Mouse (Mus musculus) kidney, postnatal 36 days (tissue): Measurements from ENCODE around the gene Rbm10.

Experiments used
- DNase-seq, 2 experiments: peaks; one replicate each; pipeline ENCODE4 v3.0.0; 2021 to 2022; ENCODE audit warnings: mixed read lengths in 2 of 2

Rbm10 gene

GRCm38 (mm10) chrX:20617176-20617902 is at the start of gene Rbm10, which contains the start of gene Ndufb11:
Rbm10 (plus strand) TSS chrX:20617503.
Ndufb11 (minus strand) TSS chrX:20617619.
- DNase-seq = peak; percentile 84 to 89

DNA sequence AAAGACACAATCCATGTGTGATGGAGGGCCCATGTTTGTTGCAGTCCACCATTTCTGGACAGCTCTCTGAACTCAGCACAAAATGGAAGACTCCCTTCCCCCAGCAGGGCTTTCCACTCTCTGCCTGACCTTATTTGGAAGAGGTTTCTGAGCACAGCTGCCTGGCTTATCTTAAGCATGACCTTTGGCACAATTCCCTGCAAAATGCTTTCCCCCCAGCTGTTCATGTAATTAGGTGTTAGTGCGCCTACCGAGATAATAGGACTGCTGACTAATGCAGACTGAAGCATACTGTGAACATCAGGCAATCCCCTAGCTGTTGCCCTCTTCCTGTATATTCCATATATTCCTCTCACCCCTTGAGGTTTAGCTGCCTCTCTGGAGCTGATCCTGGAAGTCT is 46.3 kb upstream of the Rbm10 start:
- DNase-seq = no peak

DNA sequence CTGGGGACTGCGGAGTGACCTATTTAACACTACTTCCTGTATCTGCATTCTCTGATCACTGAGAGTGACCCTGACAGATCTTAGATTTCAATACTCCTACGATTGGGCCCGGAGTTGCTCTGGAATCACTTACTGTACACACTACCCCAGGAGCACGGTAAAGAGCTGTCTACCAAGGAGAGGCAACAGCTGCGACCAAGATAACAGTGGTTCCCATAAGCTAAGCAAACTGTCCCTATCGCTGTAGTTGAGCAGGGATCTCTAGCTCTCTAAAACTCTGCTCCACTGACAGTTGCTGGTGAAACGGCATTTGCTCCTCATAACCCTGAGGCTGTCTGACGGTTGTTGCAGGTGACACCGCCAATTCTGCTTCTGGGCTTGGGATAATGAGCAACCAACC is 44.6 kb upstream of the Rbm10 start:
- no peak for DNase-seq

DNA sequence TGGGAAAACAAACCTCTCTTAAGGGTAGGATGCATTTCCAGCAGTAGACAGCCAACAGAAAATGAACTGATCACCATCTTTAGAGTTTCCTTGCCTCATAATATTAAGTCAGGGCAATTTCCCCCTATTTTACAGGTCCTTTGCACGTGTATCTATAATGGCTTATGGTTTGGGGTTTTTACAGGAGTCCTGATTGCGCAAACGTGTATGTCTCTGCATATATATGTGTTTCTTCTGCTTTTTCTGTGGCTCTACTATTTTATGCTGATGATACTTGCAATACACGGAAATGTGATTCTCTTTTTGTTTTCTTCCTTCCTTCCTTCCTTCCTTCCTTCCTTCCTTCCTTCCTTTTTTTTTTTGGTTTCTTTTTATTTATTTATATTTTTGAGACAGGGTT is 43.4 kb upstream of the Rbm10 start:
- DNase-seq = no peak

GRCm38 (mm10) chrX:20587968-20588367 is 29.3 kb upstream of the Rbm10 start:
- peak; percentile 2 to 7 for DNase-seq

DNA sequence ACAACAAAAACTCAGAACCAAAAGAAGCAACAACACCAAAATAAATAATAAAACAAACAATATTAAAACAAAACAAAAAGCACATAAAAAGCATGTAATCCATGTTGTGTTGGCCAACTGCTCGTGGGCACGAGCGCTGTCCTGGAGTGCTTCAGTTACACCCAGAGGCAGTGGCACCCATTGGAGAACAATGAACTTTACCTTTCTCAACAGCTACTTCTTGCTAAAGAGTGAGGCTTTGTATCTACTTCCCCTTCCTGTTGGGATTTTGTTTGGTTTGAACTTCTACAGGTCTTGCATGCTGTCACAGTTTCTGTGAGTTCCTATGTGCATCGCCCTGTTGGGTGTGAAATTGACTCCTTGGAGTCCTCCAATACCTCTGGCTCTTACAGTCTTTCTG is 8.8 kb upstream of the Rbm10 start:
- DNase-seq = no peak

DNA sequence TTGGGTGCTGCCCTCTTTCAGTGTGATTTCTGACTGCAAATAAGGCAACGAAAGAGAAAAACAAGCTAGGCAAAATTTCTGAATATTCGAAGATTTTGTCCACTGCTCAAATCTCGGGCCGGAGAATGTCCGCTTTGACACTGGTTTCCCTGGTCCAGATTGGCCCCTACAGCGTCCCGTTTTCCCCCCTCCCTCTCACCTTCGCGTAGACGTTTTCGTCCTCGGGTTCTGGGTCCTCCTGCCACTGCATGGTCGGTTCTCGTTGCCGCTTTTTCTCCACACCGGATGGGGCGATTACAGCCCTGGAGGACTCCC is 485 bp upstream of the Rbm10 start:
- peak in 1 of 2 experiments; percentile 47 for DNase-seq

- DNase-seq = peak; percentile 11 to 44
Measured at GRCm38 (mm10) chrX:20617903-20618399, 648 bp downstream of the Rbm10 start.

DNA sequence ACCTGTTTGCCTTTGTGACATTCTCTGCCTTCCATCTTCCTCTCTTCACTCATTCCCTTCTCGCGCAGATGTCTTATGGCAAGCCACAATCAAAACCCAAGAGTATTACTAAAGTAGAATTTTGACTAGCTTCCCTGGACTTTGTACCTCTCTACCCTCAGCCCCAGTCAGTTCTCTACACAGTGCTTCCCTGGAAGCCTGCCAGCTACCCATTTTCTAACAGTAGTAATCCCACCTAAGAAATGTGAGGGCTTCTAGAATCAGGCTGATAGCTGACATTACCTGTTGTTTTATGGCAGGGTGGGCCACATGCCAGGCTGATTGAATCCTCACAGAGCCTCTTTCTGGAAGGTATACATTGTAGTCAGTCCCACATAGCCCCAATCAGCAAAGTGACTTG is 20.8 kb downstream of the Rbm10 start:
- DNase-seq = peak; percentile 32 to 57

GRCm38 (mm10) chrX:20644780-20645179 is 27.5 kb downstream of the Rbm10 start:
- no peak for DNase-seq

DNA sequence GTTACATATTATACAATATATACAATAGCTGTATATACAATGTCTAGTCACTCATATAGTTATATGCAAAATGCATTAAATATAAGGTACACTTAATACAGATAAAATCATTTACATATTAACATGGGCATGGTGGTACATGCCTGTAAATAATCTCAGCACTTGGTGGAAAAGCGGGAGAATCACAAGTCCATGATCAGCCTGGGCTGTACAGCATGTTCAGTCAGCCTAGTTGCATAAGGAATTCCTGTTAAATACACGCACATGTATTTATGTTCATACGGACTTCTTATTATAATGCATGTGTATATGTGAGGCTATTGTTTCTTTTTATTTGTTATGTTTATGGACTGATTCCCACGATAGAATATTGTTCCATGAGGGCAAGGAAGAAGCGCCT is 40.3 kb downstream of the Rbm10 start:
- DNase-seq = no peak

GRCm38 (mm10) chrX:20658026-20658652 is 40.8 kb downstream of the Rbm10 start, which contains the start of gene Uba1:
Uba1 (plus strand) TSS chrX:20658326.
- DNase-seq = peak; percentile 76 to 82

GRCm38 (mm10) chrX:20658891-20659406 is 41.6 kb downstream of the Rbm10 start:
- DNase-seq = peak in 1 of 2 experiments; percentile 27

- peak in 1 of 2 experiments; percentile 37 for DNase-seq
Measured at GRCm38 (mm10) chrX:20662317-20662715, 45.0 kb downstream of the Rbm10 start.

DNA sequence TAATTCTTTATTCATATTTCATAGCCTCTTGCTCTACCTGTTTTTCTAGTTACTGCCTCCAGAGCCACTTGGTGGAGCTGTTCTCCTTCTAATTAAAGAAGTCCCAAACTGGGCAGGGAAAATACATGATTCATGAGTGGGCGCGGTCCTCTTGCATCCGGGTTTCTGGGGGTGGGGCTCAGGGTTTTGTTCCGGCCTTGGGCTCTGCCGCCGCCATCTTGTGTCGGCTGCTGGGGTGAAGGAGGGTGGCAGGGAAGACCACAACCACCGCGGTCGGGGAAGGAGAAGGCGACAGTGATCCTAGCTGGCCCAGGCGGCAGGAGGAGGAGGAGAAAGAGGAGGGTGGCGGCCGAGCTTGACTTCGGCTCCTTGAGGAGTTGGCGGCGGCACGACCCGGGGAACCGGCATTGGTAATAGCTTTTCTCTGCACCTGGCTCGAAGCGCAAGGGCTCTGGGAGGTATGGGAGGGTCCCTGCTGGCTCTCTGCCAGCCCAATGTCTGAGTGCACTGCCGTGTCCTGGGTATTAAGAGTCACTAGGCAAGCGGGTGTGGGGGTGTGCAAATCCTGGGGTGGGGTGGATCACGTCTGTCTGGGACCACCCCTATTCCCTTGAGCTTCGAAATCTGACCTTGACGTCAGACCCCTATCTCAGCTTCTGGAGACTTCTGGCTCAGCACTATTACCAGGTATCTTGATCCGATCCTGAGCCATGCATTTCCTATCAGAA is 45.6 kb downstream of the Rbm10 start:
- peak; percentile 88 to 93 for DNase-seq

GRCm38 (mm10) chrX:20663444-20663790 is 46.1 kb downstream of the Rbm10 start:
- DNase-seq = peak; percentile 18 to 24

GRCm38 (mm10) chrX:20687519-20688067 is 70.3 kb downstream of the Rbm10 start, which contains the start of gene Cdk16:
Cdk16 (plus strand) TSS chrX:20687954.
- peak; percentile 90 to 94 for DNase-seq

DNA sequence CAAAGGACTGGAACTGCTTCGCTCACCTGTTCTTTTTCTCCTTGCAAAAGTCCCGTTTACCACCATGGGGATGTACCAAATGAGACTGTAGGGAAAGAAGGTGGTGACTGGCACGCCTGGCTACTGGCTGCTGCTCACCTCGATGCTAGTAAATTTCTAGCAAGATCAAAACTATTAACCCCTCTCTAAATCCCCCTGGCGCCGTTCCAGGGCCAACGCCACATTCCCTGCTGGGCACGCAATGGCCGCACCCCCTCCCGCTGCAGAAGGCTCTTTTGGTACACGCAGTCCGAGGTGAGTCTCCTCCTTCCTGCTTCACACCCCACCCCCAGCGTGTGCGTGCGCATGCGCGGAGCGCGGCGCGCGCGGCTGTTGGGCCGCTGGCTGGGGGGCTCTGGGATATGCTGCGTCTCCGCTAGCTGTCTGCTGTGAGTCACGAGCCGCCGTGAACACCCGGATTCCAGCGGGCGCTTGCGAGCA is 70.8 kb downstream of the Rbm10 start:
- peak; percentile 84 for DNase-seq

DNA sequence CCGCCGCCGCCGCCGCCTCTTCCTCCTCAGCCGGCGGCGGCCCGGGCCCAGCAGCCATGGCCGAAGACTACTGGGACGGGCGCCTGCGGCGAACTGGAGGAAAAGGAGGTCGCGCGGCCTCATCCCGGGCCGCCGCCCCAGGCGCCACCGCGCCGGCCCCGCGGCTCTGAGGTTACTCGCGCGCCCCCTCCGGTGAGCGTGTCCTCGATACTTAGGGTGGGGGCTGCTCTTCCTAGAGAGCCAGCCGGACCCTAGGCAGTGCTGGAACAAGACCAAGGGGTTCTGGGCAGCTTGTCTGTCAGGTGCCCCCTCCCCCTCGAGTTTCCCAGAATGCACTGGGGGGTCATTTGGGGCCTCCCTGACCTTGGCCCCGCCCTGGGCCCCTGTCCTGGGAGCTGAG is 71.3 kb downstream of the Rbm10 start:
- peak; percentile 62 to 79 for DNase-seq

- peak; percentile 2 to 9 for DNase-seq
Measured at GRCm38 (mm10) chrX:20691566-20691965, 74.3 kb downstream of the Rbm10 start.

DNA sequence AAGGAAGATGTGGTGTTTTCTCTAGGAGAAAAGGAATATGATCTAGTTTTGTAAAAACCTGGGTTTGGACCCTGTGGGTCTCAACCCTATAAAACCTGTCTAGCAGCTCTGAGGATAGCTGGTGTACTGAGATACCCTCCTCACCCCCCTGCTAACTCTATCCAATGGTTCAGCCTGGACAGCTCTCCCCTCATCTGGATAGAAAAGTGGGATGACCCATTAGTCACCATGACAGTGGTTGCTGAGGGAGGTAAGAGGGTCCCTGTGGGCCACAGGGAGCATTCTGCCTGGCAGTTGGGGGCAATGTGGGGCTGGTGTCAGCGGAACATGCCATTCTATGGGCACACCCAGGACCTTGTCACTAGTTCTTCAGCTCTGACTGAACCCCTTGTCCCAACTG is 75.3 kb downstream of the Rbm10 start:
- DNase-seq = no peak

GRCm38 (mm10) chrX:20695842-20696241 is 78.5 kb downstream of the Rbm10 start:
- no peak for DNase-seq
